Mouse (Mus musculus) left cerebral cortex, postnatal 10 days (tissue): ENCODE data around the gene Lpp. TPM values are rescaled to one million over a fixed set of nuclear protein-coding genes. Genes with fewer than 3 reads are reported as not detected.

ENCODE experiments used
- DNase-seq, 2 experiments: peaks; one replicate each; pipeline ENCODE4 v3.0.0; 2021 to 2022; ENCODE audit warnings: low spot score in 2 of 2, mixed read lengths in 1 of 2; ENCODE audit errors: extremely low spot score in 1 of 2
- intact Hi-C: fragments of 180-260 bp; cut with DNase I; formaldehyde crosslinking; loops from one replicate; pipeline ENCODE4 v1.15.1; 2025
- total RNA-seq, 2 experiments: library from RNA; stranded (reverse); gene quantifications; 2 replicates each; pipeline ENCODE4 v1.2.3; 2021

Lpp gene
- total RNA-seq, 2 experiments from 2014 or later = 8.8 to 9.8 TPM

DNA sequence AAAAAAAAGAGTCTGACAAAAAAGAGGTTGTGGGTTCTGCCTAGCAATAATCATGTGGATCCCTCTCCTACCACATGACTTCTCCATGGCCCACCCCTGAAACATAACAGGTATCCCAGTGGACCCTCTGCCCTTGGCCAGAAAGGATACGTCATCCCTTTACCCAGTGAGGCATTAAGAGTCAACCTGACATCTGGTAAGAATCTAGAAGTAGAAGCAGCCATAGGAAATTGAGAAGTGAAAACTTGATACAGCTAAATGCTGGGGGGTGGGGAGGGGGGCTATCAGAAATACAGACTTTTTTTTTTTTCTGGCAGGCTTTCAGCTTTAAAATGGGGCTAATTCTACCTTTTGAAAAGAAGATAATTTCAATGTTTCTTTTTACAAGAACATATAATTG is 445.7 kb downstream of the Lpp start:
- DNase-seq = no peak
- intact Hi-C loops = no loop called here

- intact Hi-C loops = no loop called here
These were observed 446.8 kb downstream of the Lpp start for GRCm38 (mm10) chr16:24840073-24840472.

GRCm38 (mm10) chr16:24846141-24846540 is 452.8 kb downstream of the Lpp start:
- no peak for DNase-seq
- intact Hi-C loops = no loop called here

More at GRCm38 (mm10) chr16:24840073-24840472, 446.8 kb downstream of the Lpp start:
- no peak for DNase-seq

- no peak for DNase-seq
- intact Hi-C loops = no loop called here
These were observed 466.3 kb downstream of the Lpp start for GRCm38 (mm10) chr16:24859509-24860140.

DNA sequence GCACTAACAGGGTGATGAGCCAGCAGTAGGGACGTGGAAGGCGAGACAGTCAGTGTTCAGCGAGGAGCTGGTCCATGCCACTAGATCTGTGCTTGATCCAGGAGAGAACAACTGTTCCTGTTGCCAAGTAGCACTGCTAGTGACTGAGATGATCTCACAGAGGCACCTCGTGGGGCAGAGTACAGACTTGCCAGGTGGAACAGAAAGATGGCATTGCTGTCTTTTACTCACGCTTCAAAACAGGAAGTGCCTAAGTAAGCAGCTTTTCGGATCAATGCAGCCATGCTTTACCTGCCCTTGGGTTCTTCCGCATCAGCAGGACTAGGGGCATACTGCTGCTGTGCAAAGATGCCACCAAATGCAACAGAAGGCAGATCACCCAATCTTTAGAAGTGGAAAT is 467.1 kb downstream of the Lpp start:
- intact Hi-C loops = no loop called here
- DNase-seq = no peak

- DNase-seq = no peak
- intact Hi-C loops = no loop called here
These were observed 468.1 kb downstream of the Lpp start for GRCm38 (mm10) chr16:24861374-24861773.

GRCm38 (mm10) chr16:24874235-24874634 is 480.9 kb downstream of the Lpp start:
- intact Hi-C loops = no loop called here
- DNase-seq = peak in 1 of 2 experiments; percentile 25

- no peak for DNase-seq
- intact Hi-C loops = no loop called here
These were observed 482.4 kb downstream of the Lpp start for GRCm38 (mm10) chr16:24875661-24876060.

DNA sequence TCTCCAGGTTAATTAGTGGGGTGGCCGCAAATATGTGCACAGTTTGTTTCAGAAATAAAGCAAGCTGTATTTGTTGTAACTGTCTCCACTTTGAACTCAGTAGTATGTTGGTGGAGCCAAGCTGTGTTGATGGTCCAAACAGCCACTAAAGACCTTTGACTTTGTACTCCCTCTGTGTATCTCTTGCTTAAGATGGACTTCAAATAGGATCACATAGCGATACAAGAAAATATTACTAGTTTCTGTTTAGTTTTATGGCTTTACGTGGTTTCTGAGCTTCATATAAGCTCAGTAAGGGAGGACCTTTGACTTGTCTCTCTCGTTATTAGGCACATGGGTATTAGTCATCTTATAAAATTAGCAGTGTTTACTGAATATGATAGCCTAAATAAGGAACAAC is 485.7 kb downstream of the Lpp start:
- intact Hi-C loops = no loop called here
- no peak for DNase-seq

- DNase-seq = peak in 1 of 2 experiments; percentile 42
- intact Hi-C loops = no loop called here
These were observed 487.4 kb downstream of the Lpp start for GRCm38 (mm10) chr16:24880698-24881097.

DNA sequence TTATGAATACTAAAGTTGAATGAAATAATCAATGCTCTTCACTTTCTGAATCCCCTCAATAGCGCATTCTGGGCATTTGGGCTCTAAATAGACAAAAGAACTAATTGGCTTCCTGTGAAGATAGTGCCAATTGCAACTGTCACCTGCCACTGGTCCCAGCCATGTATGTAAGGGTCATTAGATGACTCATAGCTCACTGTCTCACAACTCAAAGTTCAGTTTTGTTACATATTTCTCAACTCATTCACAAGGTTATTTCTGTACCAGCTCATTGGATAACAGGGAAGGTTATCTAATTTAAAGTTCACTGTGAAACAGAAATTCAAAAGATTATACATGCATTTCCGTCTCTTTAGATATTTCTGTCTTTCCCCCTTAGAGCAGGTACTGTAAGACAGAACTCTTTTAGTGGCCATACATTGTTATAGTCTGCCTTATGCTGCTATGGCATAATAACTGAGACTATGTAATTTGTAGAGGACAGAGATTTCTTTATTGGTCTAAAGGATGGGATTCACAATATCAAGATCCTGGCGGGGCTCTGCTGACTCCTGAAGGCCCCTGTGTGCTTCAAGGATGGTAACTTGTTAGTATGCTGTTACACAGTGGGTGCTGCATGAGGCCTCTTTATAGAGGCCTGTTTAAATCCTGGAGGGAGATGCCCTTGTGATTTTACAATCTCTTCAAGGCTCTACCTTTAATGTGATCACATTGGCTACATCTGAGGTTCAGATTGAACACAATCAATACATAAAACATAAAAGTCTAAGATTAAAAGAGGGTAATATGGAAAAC is 488.9 kb downstream of the Lpp start:
- intact Hi-C loops = no loop called here
- no peak for DNase-seq

- intact Hi-C loops = no loop called here
- DNase-seq = no peak
These were observed 490.7 kb downstream of the Lpp start for GRCm38 (mm10) chr16:24884017-24884416.

- peak in 1 of 2 experiments; percentile 24 for DNase-seq
- intact Hi-C loops = no loop called here
These were observed 493.0 kb downstream of the Lpp start for GRCm38 (mm10) chr16:24886346-24886745.

GRCm38 (mm10) chr16:24886943-24887342 is 493.6 kb downstream of the Lpp start:
- intact Hi-C loops = no loop called here
- DNase-seq = no peak

DNA sequence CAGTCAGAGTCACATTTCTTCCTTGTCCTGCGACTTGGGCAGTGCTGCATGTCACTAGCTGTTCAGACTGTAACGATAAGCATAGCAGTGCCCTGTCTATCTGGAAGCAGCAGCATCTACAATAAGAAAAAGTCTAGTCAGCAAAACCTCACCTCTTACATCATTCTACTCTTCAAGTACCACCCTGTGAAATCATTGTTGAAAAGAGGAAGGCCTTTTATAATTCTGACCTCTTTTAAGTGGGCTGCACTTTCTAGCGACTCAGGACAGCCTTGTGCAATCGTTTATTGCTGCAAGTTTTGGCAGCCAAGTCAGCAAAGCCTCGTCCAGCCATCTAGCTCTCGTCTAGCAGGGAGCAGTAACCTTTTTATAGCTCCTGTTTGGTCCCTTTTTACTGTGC is 498.1 kb downstream of the Lpp start:
- DNase-seq = no peak
- intact Hi-C loops = no loop called here

DNA sequence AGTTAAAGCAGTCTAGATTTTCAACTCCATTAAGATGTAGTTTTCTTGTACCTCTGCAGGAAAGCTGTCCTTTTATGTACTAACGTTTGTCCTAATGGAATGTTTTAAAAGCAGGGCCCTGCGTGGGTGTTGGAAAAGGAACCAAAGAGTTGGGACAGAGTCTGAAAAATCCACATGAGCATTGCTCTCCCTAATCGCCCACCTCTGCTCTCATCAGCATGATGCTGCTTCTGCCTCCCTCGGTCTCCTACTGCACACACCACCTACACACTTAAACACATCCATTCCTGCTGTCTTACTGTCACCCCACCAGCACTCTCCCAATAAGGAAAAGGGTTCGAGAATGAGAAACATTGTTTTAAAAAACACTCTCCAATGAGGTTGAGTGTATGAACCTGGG is 501.9 kb downstream of the Lpp start:
- intact Hi-C loops = no loop called here
- DNase-seq = no peak

GRCm38 (mm10) chr16:24897641-24898040 is 504.3 kb downstream of the Lpp start:
- intact Hi-C loops = no loop called here

GRCm38 (mm10) chr16:24900241-24900796 is 507.0 kb downstream of the Lpp start:
- intact Hi-C loops = no loop called here
- DNase-seq = no peak

More at GRCm38 (mm10) chr16:24897641-24898040, 504.3 kb downstream of the Lpp start:
- no peak for DNase-seq

DNA sequence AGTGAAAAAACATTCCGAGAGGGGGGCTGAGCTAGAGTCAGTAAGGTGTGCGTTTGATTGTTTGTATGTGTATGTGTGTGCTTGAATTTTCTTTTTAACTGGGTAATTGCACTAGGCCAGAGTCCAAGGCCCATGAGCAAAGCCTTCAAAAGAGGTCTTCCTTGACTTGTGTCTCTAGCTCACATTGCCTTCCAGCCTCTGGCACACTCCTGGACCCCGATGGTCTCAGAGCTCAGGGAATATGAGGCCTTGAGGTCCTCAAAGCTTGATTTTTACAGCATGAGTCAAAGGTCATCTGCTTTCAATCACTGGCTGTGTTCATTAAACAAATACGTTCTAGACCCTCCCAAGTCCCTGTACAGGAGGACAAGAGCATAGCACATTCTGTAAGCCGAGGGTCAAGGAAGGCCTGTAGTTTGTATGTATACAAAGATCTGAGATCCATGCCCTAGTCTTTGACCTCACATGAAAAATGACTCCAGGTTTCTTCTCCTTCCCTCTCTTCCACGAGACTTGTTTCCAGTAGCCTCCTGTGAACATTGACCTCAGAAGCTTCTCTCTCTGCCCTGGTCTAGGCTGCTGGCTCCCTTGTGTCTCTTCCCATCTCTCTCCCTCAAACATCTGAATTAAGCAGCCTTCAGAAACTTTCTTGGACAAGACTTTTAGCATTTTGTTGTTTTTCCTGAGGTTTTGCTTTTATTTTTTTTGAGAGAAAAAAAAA is 508.0 kb downstream of the Lpp start:
- intact Hi-C loops = no loop called here
- no peak for DNase-seq
